Mouse (Mus musculus) C2C12 (cell line): ENCODE measurements around the gene Rbfox2. TPM values are rescaled to one million over a fixed set of nuclear protein-coding genes. Genes with fewer than 3 reads are reported as not detected.

ENCODE experiments used
- H3K27me3 ChIP-seq: one replicate; pipeline ENCODE4 v1.6.1; 2011; ENCODE audit not compliant: control insufficient read depth, insufficient read depth, insufficient read length
- H3K36me3 ChIP-seq: one replicate; pipeline ENCODE4 v1.6.1; 2011; ENCODE audit not compliant: control insufficient read depth, insufficient read depth
- H3K4me3 ChIP-seq: one replicate; pipeline ENCODE4 v1.5.1; 2011; ENCODE audit warnings: mild to moderate bottlenecking, control low read depth; ENCODE audit not compliant: poor library complexity, insufficient read depth, severe bottlenecking
- H3K79me2 ChIP-seq: one replicate; pipeline ENCODE4 v1.6.1; 2011; ENCODE audit not compliant: control insufficient read depth, insufficient read depth
- H3K79me3 ChIP-seq: one replicate; pipeline ENCODE4 v1.6.1; 2011; ENCODE audit warnings: low read depth, control low read depth
- H3ac ChIP-seq: one replicate; pipeline ENCODE3; 2011; ENCODE audit warnings: low read depth; ENCODE audit not compliant: control insufficient read depth, insufficient read length
- CEBPB ChIP-seq: IDR thresholded peaks from one replicate; pipeline ENCODE4 v1.6.1; 2011; ENCODE audit warnings: low read depth, mild to moderate bottlenecking, control low read depth, moderate library complexity
- CTCF ChIP-seq: IDR thresholded peaks from one replicate; pipeline ENCODE4 v1.5.1; 2011; ENCODE audit not compliant: control insufficient read depth, insufficient read depth, insufficient read length
- FOSL1 ChIP-seq: IDR thresholded peaks from one replicate; pipeline ENCODE4 v1.8.0; 2011; ENCODE audit warnings: mild to moderate bottlenecking, low read length; ENCODE audit not compliant: poor library complexity, insufficient read depth, severe bottlenecking
- MAX ChIP-seq: IDR thresholded peaks from one replicate; pipeline ENCODE4 v1.6.1; 2011; ENCODE audit warnings: mild to moderate bottlenecking, control low read depth
- MYOD1 ChIP-seq: IDR thresholded peaks from one replicate; pipeline ENCODE4 v1.6.1; 2011; ENCODE audit warnings: low read depth; ENCODE audit not compliant: control insufficient read depth, insufficient read length
- MYOG ChIP-seq: IDR thresholded peaks from one replicate; pipeline ENCODE4 v1.6.1; 2011; ENCODE audit not compliant: control insufficient read depth, insufficient read length; ENCODE audit errors: extremely low read depth
- USF1 ChIP-seq: IDR thresholded peaks from one replicate; pipeline ENCODE4 v1.6.1; 2011; ENCODE audit warnings: low read depth, mild to moderate bottlenecking, control low read depth, moderate library complexity
- polyA plus RNA-seq: library from polyadenylated mRNA; unstranded; fragments of >200 nt; fragmentation: generic; extraction: Trizol; gene quantifications from one replicate; pipeline ENCODE4 v1.2.1, GENCODE M21; 2012; ENCODE audit warnings: missing spikeins

The Rbfox2 gene
- polyA plus RNA-seq, 1 experiment = 72.3 TPM

- no peak for TF ChIP-seq MAX
- no peak for TF ChIP-seq CTCF
- no peak for TF ChIP-seq FOSL1
- TF ChIP-seq USF1 = no peak
- no peaks in the 10 kb centered on the region for H3K79me2 ChIP-seq
- H3ac ChIP-seq = no peak overlapping the region
- no peaks in the 10 kb centered on the region for H3K36me3 ChIP-seq
- H3K79me3 ChIP-seq = no peaks in the 10 kb centered on the region
- H3K27me3 ChIP-seq = no peaks in the 10 kb centered on the region
- no peak overlapping the region for H3K4me3 ChIP-seq
Observed at GRCm38 (mm10) chr15:77352863-77353262, 46.1 kb upstream of the Rbfox2 start.

- TF ChIP-seq MAX (no peak), CTCF (no peak), MYOG (no peak), CEBPB (no peak), USF1 (no peak), FOSL1 (no peak), MYOD1 (no peak)
- H3K36me3 ChIP-seq = no peaks in the 10 kb centered on the region
- H3K4me3 ChIP-seq = no peak overlapping the region
- no peaks in the 10 kb centered on the region for H3K79me2 ChIP-seq
- no peak overlapping the region for H3ac ChIP-seq
- H3K27me3 ChIP-seq = no peaks in the 10 kb centered on the region
- no peaks in the 10 kb centered on the region for H3K79me3 ChIP-seq
Observed at GRCm38 (mm10) chr15:77350117-77350516, 43.3 kb upstream of the Rbfox2 start.

GRCm38 (mm10) chr15:77348146-77348545, 41.3 kb upstream of the Rbfox2 start:
- no peaks in the 10 kb centered on the region for H3K79me2 ChIP-seq
- H3K79me3 ChIP-seq = no peaks in the 10 kb centered on the region
- H3K27me3 ChIP-seq = no peaks in the 10 kb centered on the region
- H3K36me3 ChIP-seq = no peaks in the 10 kb centered on the region
- H3K4me3 ChIP-seq = no peak overlapping the region
- TF ChIP-seq CTCF = no peak
- no peak for TF ChIP-seq MYOG
- no peak for TF ChIP-seq MYOD1
- TF ChIP-seq FOSL1 = no peak
- no peak for TF ChIP-seq MAX
- TF ChIP-seq CEBPB = no peak
- no peak for TF ChIP-seq USF1
- no peak overlapping the region for H3ac ChIP-seq

- no peaks in the 10 kb centered on the region for H3K79me3 ChIP-seq
Observed at GRCm38 (mm10) chr15:77344127-77345125, 37.6 kb upstream of the Rbfox2 start.

GRCm38 (mm10) chr15:77343527-77344091, 36.8 kb upstream of the Rbfox2 start:
- no peaks in the 10 kb centered on the region for H3K79me2 ChIP-seq
- H3K79me3 ChIP-seq = no peaks in the 10 kb centered on the region
- H3K27me3 ChIP-seq = no peaks in the 10 kb centered on the region
- no peak overlapping the region for H3K4me3 ChIP-seq
- H3ac ChIP-seq = no peak overlapping the region
- TF ChIP-seq FOSL1 (no peak), CEBPB (no peak), MYOG (no peak), MYOD1 (no peak), MAX (no peak), CTCF (peak; percentile 94)
- H3K36me3 ChIP-seq = no peaks in the 10 kb centered on the region

More at GRCm38 (mm10) chr15:77344127-77345125, 37.6 kb upstream of the Rbfox2 start:
- H3K27me3 ChIP-seq = no peaks in the 10 kb centered on the region
- H3ac ChIP-seq = no peak overlapping the region
- no peak overlapping the region for H3K4me3 ChIP-seq
- H3K36me3 ChIP-seq = no peaks in the 10 kb centered on the region
- TF ChIP-seq MYOG (no peak), CEBPB (no peak), CTCF (no peak), USF1 (no peak), MAX (no peak), MYOD1 (no peak), FOSL1 (no peak)
- H3K79me2 ChIP-seq = no peaks in the 10 kb centered on the region
